Mouse (Mus musculus): Measurements from ENCODE around the gene Hmg20b.

DNA sequence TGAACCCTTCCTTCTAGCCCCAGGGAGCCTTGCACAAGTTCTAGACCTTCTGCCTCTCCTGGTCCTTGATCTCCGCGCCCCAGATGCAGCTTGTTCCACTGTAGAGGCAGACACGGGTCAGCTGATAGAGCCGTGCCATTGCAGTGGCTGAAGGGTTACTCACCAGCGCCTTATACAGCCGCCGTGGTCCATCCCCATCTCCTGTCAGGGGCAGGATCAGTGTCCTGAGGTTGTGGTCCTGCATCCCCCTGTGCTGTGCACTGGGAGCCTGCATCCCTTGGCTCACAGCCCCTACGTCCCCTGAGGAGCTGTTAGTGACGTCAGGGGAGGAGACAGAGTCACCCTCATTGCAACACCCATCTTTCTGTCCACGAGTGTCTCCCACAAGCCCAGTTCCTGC is 47.0 kb downstream of the Hmg20b start:
- TF ChIP-seq POLR2A (IDR thresholded peaks at IDR 0.05; ENCODE audit: insufficient read depth, low read depth, low read length) (no peak), CTCF (IDR thresholded peaks at IDR 0.05) (no peak)

All from heart, adult 2 months (tissue).